Mouse (Mus musculus) forebrain, embryonic 11.5 days (tissue): Measurements from ENCODE around the gene Gm11937. TPM values are rescaled to one million over a fixed set of nuclear protein-coding genes. Genes with fewer than 3 reads are reported as not detected.

ENCODE experiments used
- ATAC-seq: fragments of 200-750 bp; cut with Nextera tagmentation; replicated peaks from 2 replicates; pipeline ENCODE4 v1.8.0; 2017; ENCODE audit warnings: moderate TSS enrichment; ENCODE audit not compliant: low FRiP score
- DNase-seq: peaks from one replicate; pipeline ENCODE4 v3.0.0-alpha.2; 2017; ENCODE audit warnings: low spot score
- H3K27ac ChIP-seq: fragments of 300-500 bp; sonication (generic); 2 replicates; pipeline ENCODE4 v1.5.1; 2014; ENCODE audit warnings: low read depth, low read length
- H3K27me3 ChIP-seq: fragments of 300-500 bp; sonication (generic); 2 replicates; pipeline ENCODE4 v1.6.1; 2014; ENCODE audit warnings: mild to moderate bottlenecking, low read length, mixed read lengths; ENCODE audit not compliant: control insufficient read depth, insufficient read depth
- H3K36me3 ChIP-seq: fragments of 300-500 bp; sonication (generic); 2 replicates; pipeline ENCODE4 v1.6.1; 2014; ENCODE audit warnings: mild to moderate bottlenecking, low read length, moderate library complexity, mixed read lengths; ENCODE audit not compliant: control insufficient read depth, insufficient read depth
- H3K4me1 ChIP-seq: fragments of 300-500 bp; sonication (generic); replicated peaks from 2 replicates; pipeline ENCODE4 v1.6.1; 2014; ENCODE audit warnings: low read length, mixed read lengths; ENCODE audit not compliant: control insufficient read depth, insufficient read depth
- H3K4me2 ChIP-seq: fragments of 300-500 bp; sonication (generic); 2 replicates; pipeline ENCODE4 v1.6.1; 2014; ENCODE audit warnings: low read depth, mild to moderate bottlenecking, low read length, moderate library complexity, mixed read lengths; ENCODE audit not compliant: severe bottlenecking
- H3K4me3 ChIP-seq: fragments of 300-500 bp; sonication (generic); 2 replicates; pipeline ENCODE4 v1.5.1; 2014; ENCODE audit warnings: low read depth, low read length
- H3K9ac ChIP-seq: fragments of 300-500 bp; sonication (generic); 2 replicates; pipeline ENCODE4 v1.6.1; 2014; ENCODE audit warnings: low read length
- H3K9me3 ChIP-seq: fragments of 300-500 bp; sonication (generic); 2 replicates; pipeline ENCODE4 v1.6.1; 2016; ENCODE audit warnings: low read length, mixed read lengths; ENCODE audit not compliant: control insufficient read depth
- WGBS: fragments of 180-500 bp; shearing (Covaris S2); extraction: QIAGEN DNeasy Blood & Tissue Kit; methylation state at CpG from one replicate; pipeline ENCODE4 v1.1.7; 2014; 5-methylcytosine and 5-hydroxymethylcytosine counted together
- polyA plus RNA-seq: library from polyadenylated mRNA; unstranded; fragments of >200 nt; fragmentation: Nextera tagmentation; extraction: Ambion mirVana; gene quantifications from 2 replicates; pipeline ENCODE4 v1.2.1, GENCODE M21; 2014

The Gm11937 gene
- polyA plus RNA-seq, 1 experiment from 2014 or later: not detected

- H3K9me3 ChIP-seq: no peaks in the 10 kb centered on the region
- no peak for ATAC-seq
- no peaks in the 10 kb centered on the region for H3K27me3 ChIP-seq
- no peak within 1 kb of the TSS for H3K4me2 ChIP-seq
- H3K4me3 ChIP-seq: no peak within 1 kb of the TSS
- no peak for DNase-seq
- no peak within 1 kb of the TSS for H3K9ac ChIP-seq
- H3K27ac ChIP-seq: no peak within 1 kb of the TSS
- H3K4me1 ChIP-seq: no peaks in the 10 kb centered on the region
- no peaks in the 10 kb centered on the region for H3K36me3 ChIP-seq
- WGBS: 94% methylated on average over 7 of the region's 7 CpGs
These were observed 43.5 kb downstream of the Gm11937 start, which contains the start of gene Krtap3-1 for GRCm38 (mm10) chr11:99566530-99566929. Gene Krtap3-1, minus strand, starts transcription at chr11:99566630.

GRCm38 (mm10) chr11:99562580-99562979, 47.4 kb downstream of the Gm11937 start:
- no peak for ATAC-seq
- H3K9me3 ChIP-seq: no peaks in the 10 kb centered on the region
- H3K27me3 ChIP-seq: no peaks in the 10 kb centered on the region
- no peak overlapping the region for H3K4me3 ChIP-seq
- no peak overlapping the region for H3K27ac ChIP-seq
- H3K4me1 ChIP-seq: no peaks in the 10 kb centered on the region
- WGBS: 85% methylated on average over 6 of the region's 6 CpGs
- DNase-seq: no peak
- H3K4me2 ChIP-seq: no peak overlapping the region
- H3K36me3 ChIP-seq: no peaks in the 10 kb centered on the region
- no peak overlapping the region for H3K9ac ChIP-seq

Other genes starting within 250 kb of the Gm11937 start
- 0.32 and 0.45 TPM in 2 replicates for gene Krt28, start 235.3 kb downstream of the Gm11937 start, polyA plus RNA-seq
- gene Krt10, start 220.8 kb downstream of the Gm11937 start, polyA plus RNA-seq: 26.8 and 28.3 TPM in 2 replicates
- gene Krt12, start 187.9 kb downstream of the Gm11937 start, polyA plus RNA-seq: 0.09 TPM in 1 of 2 replicates, not detected in the other
- gene Krt20, start 172.0 kb downstream of the Gm11937 start, polyA plus RNA-seq: 0.51 and 0.59 TPM in 2 replicates
- not detected in 2 replicates for gene Krt23, start 117.1 kb downstream of the Gm11937 start, polyA plus RNA-seq
- gene Krt39, start 88.9 kb downstream of the Gm11937 start, polyA plus RNA-seq: not detected in 2 replicates
- not detected in 2 replicates for gene Krt40, start 67.0 kb downstream of the Gm11937 start, polyA plus RNA-seq
- not detected in 2 replicates for gene Krtap3-3, start 59.3 kb downstream of the Gm11937 start, polyA plus RNA-seq
- gene Krtap3-2, start 53.3 kb downstream of the Gm11937 start, polyA plus RNA-seq: not detected in 2 replicates
- gene Gm11939, start 50.7 kb downstream of the Gm11937 start, polyA plus RNA-seq: not detected in 2 replicates
- gene Krtap3-1, start 43.6 kb downstream of the Gm11937 start, polyA plus RNA-seq: not detected in 2 replicates
- gene Krtap1-5, start 29.2 kb downstream of the Gm11937 start, polyA plus RNA-seq: not detected in 2 replicates
- gene Krtap1-4, start 26.5 kb downstream of the Gm11937 start, polyA plus RNA-seq: not detected in 2 replicates
- not detected in 2 replicates for gene Krtap1-3, start 18.9 kb downstream of the Gm11937 start, polyA plus RNA-seq
- gene Krtap9-3, start 12.1 kb downstream of the Gm11937 start, polyA plus RNA-seq: not detected in 2 replicates
- gene Gm11938, start 6.9 kb downstream of the Gm11937 start, polyA plus RNA-seq: not detected in 2 replicates
- not detected in 2 replicates for gene Krtap2-4, start 4.7 kb upstream of the Gm11937 start, polyA plus RNA-seq
- not detected in 2 replicates for gene Gm11562, start 10.2 kb upstream of the Gm11937 start, polyA plus RNA-seq
- gene Krtap4-1, start 18.0 kb upstream of the Gm11937 start, polyA plus RNA-seq: not detected in 2 replicates
- gene Krtap4-2, start 24.9 kb upstream of the Gm11937 start, polyA plus RNA-seq: not detected in 2 replicates
- gene Krtap4-7, start 33.9 kb upstream of the Gm11937 start, polyA plus RNA-seq: not detected in 2 replicates
- gene Gm11555, start 40.0 kb upstream of the Gm11937 start, polyA plus RNA-seq: not detected in 2 replicates
- not detected in 2 replicates for gene Gm11563, start 48.8 kb upstream of the Gm11937 start, polyA plus RNA-seq
- gene Krtap4-6, start 55.8 kb upstream of the Gm11937 start, polyA plus RNA-seq: not detected in 2 replicates
- not detected in 2 replicates for gene Gm14190, start 80.6 kb upstream of the Gm11937 start, polyA plus RNA-seq
- gene Gm14180, start 124.1 kb upstream of the Gm11937 start, polyA plus RNA-seq: not detected in 2 replicates
- not detected in 2 replicates for gene Gm11595, start 162.7 kb upstream of the Gm11937 start, polyA plus RNA-seq
- gene Krtap4-8, start 170.5 kb upstream of the Gm11937 start, polyA plus RNA-seq: not detected in 2 replicates
- gene Krtap4-9, start 175.0 kb upstream of the Gm11937 start, polyA plus RNA-seq: not detected in 2 replicates
- not detected in 2 replicates for gene Gm11596, start 183.3 kb upstream of the Gm11937 start, polyA plus RNA-seq
- not detected in 2 replicates for gene Gm11569, start 188.7 kb upstream of the Gm11937 start, polyA plus RNA-seq
- not detected in 2 replicates for gene Gm11554, start 194.3 kb upstream of the Gm11937 start, polyA plus RNA-seq
- not detected in 2 replicates for gene Krtap4-13, start 199.7 kb upstream of the Gm11937 start, polyA plus RNA-seq
- not detected in 2 replicates for gene Gm11564, start 205.5 kb upstream of the Gm11937 start, polyA plus RNA-seq
- gene 2300003K06Rik, start 227.9 kb upstream of the Gm11937 start, polyA plus RNA-seq: not detected in 2 replicates
- not detected in 2 replicates for gene Krtap4-16, start 241.4 kb upstream of the Gm11937 start, polyA plus RNA-seq
- not detected in 2 replicates for gene Gm11568, start 247.7 kb upstream of the Gm11937 start, polyA plus RNA-seq